Mouse (Mus musculus) neural tube, embryonic 10.5 days (tissue): ENCODE measurements at regions not wholly inside any gene's neighbourhood (a gene's known extent, or its start where the extent isn't known, plus 50 kb on each side); places are given as distances from the start of the nearest gene placed in this dataset.

Source experiments
- DNase-seq: peaks from one replicate; pipeline ENCODE4 v3.0.0-alpha.2; 2017; ENCODE audit warnings: low spot score; ENCODE audit errors: extremely low spot score

- DNase-seq: no peak
Observed at GRCm38 (mm10) chr13:11490766-11491165, 616.0 kb downstream of the Ryr2 start.

- DNase-seq: no peak
Observed at GRCm38 (mm10) chr13:11483142-11483541, 623.6 kb downstream of the Ryr2 start.

GRCm38 (mm10) chr13:11482701-11483100 is 624.0 kb downstream of the Ryr2 start:
- DNase-seq: no peak

- no peak for DNase-seq
Observed at GRCm38 (mm10) chr13:11460251-11460650, 646.5 kb downstream of the Ryr2 start.

GRCm38 (mm10) chr13:11455113-11455512 is 651.6 kb downstream of the Ryr2 start:
- no peak for DNase-seq

GRCm38 (mm10) chr13:11452448-11452847 is 654.3 kb downstream of the Ryr2 start:
- no peak for DNase-seq

GRCm38 (mm10) chr13:11432465-11433339 is 674.0 kb downstream of the Ryr2 start:
- no peak for DNase-seq

- DNase-seq: no peak
Observed at GRCm38 (mm10) chr13:11426820-11427219, 679.9 kb downstream of the Ryr2 start.

- DNase-seq: no peak
Observed at GRCm38 (mm10) chr13:11392027-11392426, 714.7 kb downstream of the Ryr2 start.

GRCm38 (mm10) chr13:11375452-11375851 is 731.3 kb downstream of the Ryr2 start:
- DNase-seq: no peak

GRCm38 (mm10) chr13:11369456-11369855 is 737.3 kb downstream of the Ryr2 start:
- no peak for DNase-seq

- no peak for DNase-seq
Observed at GRCm38 (mm10) chr13:11362872-11363271, 743.9 kb downstream of the Ryr2 start.

- no peak for DNase-seq
Observed at GRCm38 (mm10) chr13:11348502-11348849, 758.3 kb downstream of the Ryr2 start.

GRCm38 (mm10) chr13:11347787-11348501 is 758.8 kb downstream of the Ryr2 start:
- no peak for DNase-seq

- no peak for DNase-seq
Observed at GRCm38 (mm10) chr13:11344500-11344899, 762.2 kb downstream of the Ryr2 start.

GRCm38 (mm10) chr13:11338297-11338616 is 768.5 kb downstream of the Ryr2 start:
- DNase-seq: no peak

- no peak for DNase-seq
Observed at GRCm38 (mm10) chr13:11337610-11338296, 769.0 kb downstream of the Ryr2 start.

- DNase-seq: no peak
Observed at GRCm38 (mm10) chr13:11336958-11337357, 769.8 kb downstream of the Ryr2 start.

- DNase-seq: no peak
Observed at GRCm38 (mm10) chr13:11331991-11332390, 774.8 kb downstream of the Ryr2 start.

GRCm38 (mm10) chr13:11308716-11309115 is 798.0 kb downstream of the Ryr2 start:
- no peak for DNase-seq

- DNase-seq: no peak
Observed at GRCm38 (mm10) chr13:11295493-11295892, 811.3 kb downstream of the Ryr2 start.

GRCm38 (mm10) chr13:11294689-11295088 is 812.1 kb downstream of the Ryr2 start:
- no peak for DNase-seq
